Mouse (Mus musculus) heart, embryonic 15.5 days (tissue): ENCODE measurements around the gene Art1. TPM values are rescaled to one million over a fixed set of nuclear protein-coding genes. Genes with fewer than 3 reads are reported as not detected.
A peak's percentile ranks its signal among the peaks of the same experiment; 100 is the strongest.

Source experiments
- ATAC-seq: fragments of 200-750 bp; cut with Nextera tagmentation; replicated peaks from 2 replicates; pipeline ENCODE4 v1.8.0; 2017; ENCODE audit warnings: low read depth, moderate TSS enrichment; ENCODE audit not compliant: insufficient number of reproducible peaks, insufficient read depth, low FRiP score
- H3K27ac ChIP-seq: fragments of 300-500 bp; sonication (generic); 2 replicates; pipeline ENCODE4 v1.5.1; 2015; ENCODE audit warnings: mild to moderate bottlenecking, inconsistent platforms
- H3K27me3 ChIP-seq: fragments of 300-500 bp; sonication (generic); 2 replicates; pipeline ENCODE4 v1.6.1; 2015; ENCODE audit warnings: inconsistent platforms
- H3K36me3 ChIP-seq: fragments of 300-500 bp; sonication (generic); 2 replicates; pipeline ENCODE4 v1.6.1; 2015; ENCODE audit warnings: mild to moderate bottlenecking, inconsistent platforms
- H3K4me1 ChIP-seq: fragments of 300-500 bp; sonication (generic); replicated peaks from 2 replicates; pipeline ENCODE4 v1.6.1; 2015; ENCODE audit warnings: inconsistent platforms
- H3K4me2 ChIP-seq: fragments of 300-500 bp; sonication (generic); 2 replicates; pipeline ENCODE4 v1.6.1; 2015; ENCODE audit warnings: inconsistent platforms, mild to moderate bottlenecking, moderate library complexity
- H3K4me3 ChIP-seq: fragments of 300-500 bp; sonication (generic); 2 replicates; pipeline ENCODE4 v1.5.1; 2015; ENCODE audit warnings: mild to moderate bottlenecking, inconsistent platforms
- H3K9ac ChIP-seq: fragments of 300-500 bp; sonication (generic); 2 replicates; pipeline ENCODE4 v1.6.1; 2015; ENCODE audit warnings: mild to moderate bottlenecking, inconsistent platforms
- H3K9me3 ChIP-seq: fragments of 300-500 bp; sonication (generic); replicated peaks from 2 replicates; pipeline ENCODE4 v1.6.1; 2016; ENCODE audit warnings: inconsistent platforms
- WGBS: fragments of 180-500 bp; shearing (Covaris S2); methylation state at CpG from one replicate; pipeline ENCODE4 v1.1.7; 2015; ENCODE audit warnings: mixed read lengths; 5-methylcytosine and 5-hydroxymethylcytosine counted together
- polyA plus RNA-seq: library from polyadenylated mRNA; unstranded; fragments of >200 nt; fragmentation: Nextera tagmentation; extraction: Ambion mirVana; gene quantifications from 2 replicates; pipeline ENCODE4 v1.2.1, GENCODE M21; 2015

Art1 gene
- 2.8 and 3.0 TPM in 2 replicates for polyA plus RNA-seq

DNA sequence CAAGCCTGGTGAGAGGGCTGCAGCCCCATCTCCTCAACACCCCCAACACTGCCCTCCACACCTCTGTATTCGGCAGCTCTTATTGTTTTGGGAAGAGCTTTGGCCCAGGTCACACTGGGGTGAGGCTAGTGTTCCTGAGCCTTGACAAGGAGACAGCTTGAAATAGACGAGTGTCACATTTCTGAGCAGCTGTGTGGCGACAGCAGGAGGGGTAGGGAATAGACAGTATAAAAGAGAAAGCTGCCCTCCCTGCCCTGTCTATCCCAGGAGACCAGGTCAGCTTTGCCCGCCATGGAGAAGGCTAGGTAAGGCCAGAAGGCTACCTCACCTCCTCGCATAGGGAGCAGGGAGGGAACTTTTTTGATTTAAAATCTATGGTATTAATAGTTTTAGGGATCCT is at the start of gene Art1:
TSS of gene Art1 (plus strand) at position 257 of the 400 bp plus-strand sequence.
- H3K4me3 ChIP-seq, result no peak within 1 kb of the TSS

DNA sequence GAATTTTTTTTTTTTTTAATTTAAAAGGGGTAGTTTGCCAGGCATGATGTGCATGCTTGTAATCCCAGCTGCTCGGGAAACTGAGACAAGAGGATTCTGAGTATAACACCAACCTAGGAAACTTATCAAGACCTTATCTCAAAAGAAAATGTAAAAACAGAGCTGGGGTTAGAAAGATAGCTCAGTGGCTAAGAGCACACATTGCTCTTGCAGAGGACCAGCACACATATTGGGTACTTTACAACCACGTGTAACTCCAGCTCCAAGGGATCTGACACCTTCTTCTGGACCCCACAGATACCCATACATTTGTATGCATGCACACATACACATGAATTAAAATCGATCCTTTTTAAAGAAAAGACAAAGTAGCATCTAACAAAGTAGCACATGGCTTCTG is 40.2 kb upstream of the Art1 start:
- H3K9me3 ChIP-seq, result no peaks in the 10 kb centered on the region
- H3K27ac ChIP-seq, result no peak overlapping the region
- H3K4me2 ChIP-seq, result no peak overlapping the region
- H3K4me1 ChIP-seq, result peaks cover 15% of the 10 kb centered on the region
- no peak overlapping the region for H3K4me3 ChIP-seq
- 70% methylated on average over 3 of the region's 3 CpGs for WGBS
- H3K9ac ChIP-seq, result no peak overlapping the region
- H3K27me3 ChIP-seq, result no peaks in the 10 kb centered on the region
- H3K36me3 ChIP-seq, result peaks cover 11% of the 10 kb centered on the region; the same call in 1 of the 2 replicates
- ATAC-seq, result no peak

More for the DNA sequence above, at the start of gene Art1:
- Histone ChIP-seq H3K27ac (peak within 1 kb of the TSS; percentile 0; the same call in 1 of the 2 replicates), H3K36me3 (no peaks in the 10 kb centered on the region), H3K27me3 (no peaks in the 10 kb centered on the region), H3K9ac (no peak within 1 kb of the TSS), H3K9me3 (no peaks in the 10 kb centered on the region), H3K4me2 (peak within 1 kb of the TSS; percentile 69), H3K4me1 (peaks cover 31% of the 10 kb centered on the region)
- no peak for ATAC-seq
- 50% methylated on average over 5 of the region's 5 CpGs for WGBS

DNA sequence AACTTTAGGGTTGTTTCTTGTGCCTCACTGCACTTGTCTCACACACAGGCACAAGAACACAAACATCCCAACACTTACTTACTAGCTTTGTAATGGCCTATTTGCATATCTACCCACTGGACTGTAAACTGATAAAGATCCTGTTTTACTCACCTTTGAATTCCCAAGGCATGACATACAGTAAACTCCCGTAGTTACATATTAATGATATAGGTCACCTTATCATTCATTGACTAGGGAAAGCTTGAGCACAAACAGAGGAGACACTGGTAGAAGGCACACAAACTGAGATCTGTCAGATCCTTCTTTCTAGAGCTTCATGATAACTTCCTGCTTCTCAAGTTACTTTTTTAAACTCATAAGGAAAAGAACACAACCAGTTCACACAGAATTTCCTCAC is 39.3 kb upstream of the Art1 start:
- WGBS, result 71% methylated on average over 1 of the region's 1 CpGs
- peaks cover 7% of the 10 kb centered on the region; the same call in 1 of the 2 replicates for H3K36me3 ChIP-seq
- H3K9me3 ChIP-seq, result no peaks in the 10 kb centered on the region
- H3K4me1 ChIP-seq, result peaks cover 19% of the 10 kb centered on the region
- no peak overlapping the region for H3K4me3 ChIP-seq
- no peak for ATAC-seq
- no peak overlapping the region for H3K4me2 ChIP-seq
- H3K27me3 ChIP-seq, result no peaks in the 10 kb centered on the region
- no peak overlapping the region for H3K27ac ChIP-seq
- H3K9ac ChIP-seq, result no peak overlapping the region

DNA sequence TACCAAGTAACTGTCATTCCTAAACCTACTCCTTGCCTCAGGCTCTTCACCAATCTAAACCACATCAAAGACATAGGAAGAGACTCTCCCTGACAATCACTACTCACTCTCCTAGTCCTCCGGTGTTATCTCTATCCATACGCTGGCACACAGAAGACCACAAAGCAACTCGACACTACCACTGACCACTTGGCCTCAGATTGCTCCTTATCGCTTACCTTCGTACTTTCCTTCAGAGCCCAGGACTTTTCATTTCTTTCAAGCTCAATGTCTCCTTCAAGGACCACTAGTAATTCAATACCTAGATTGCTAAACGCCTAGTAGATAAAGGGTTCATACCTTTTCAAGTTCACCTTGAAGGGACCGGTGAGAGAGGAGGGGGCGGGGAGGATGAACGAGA is 37.7 kb upstream of the Art1 start:
- ATAC-seq, result no peak
- H3K9me3 ChIP-seq, result no peaks in the 10 kb centered on the region
- H3K27me3 ChIP-seq, result no peaks in the 10 kb centered on the region
- peaks cover 7% of the 10 kb centered on the region; the same call in 1 of the 2 replicates for H3K36me3 ChIP-seq
- H3K4me3 ChIP-seq, result peak overlapping the region; percentile 77
- peaks cover 15% of the 10 kb centered on the region for H3K4me1 ChIP-seq
- WGBS, result 47% methylated on average over 9 of the region's 9 CpGs
- no peak overlapping the region for H3K9ac ChIP-seq
- H3K4me2 ChIP-seq, result peak overlapping the region; percentile 73
- H3K27ac ChIP-seq, result no peak overlapping the region

DNA sequence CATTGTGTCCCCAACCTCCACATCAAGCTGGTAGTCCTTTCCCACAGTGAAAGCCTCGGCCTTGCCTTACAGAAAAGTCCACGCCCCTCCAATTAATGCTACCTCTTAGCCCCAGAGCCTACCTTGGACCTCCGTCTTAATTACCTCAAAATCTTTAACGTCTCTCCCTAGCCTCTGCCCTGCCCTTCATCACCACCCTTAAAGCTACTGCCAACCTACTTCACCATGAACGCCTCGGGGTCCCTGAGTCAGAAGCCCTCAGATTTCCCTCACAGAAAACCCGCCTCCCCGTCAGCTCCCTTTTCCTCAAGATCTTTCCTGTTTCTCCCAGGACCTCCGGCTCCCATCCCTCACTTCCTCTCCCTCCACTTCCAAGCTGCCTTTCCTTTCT is 36.9 kb upstream of the Art1 start:
- ATAC-seq, result no peak
- Histone ChIP-seq H3K27me3 (no peaks in the 10 kb centered on the region), H3K9ac (peak overlapping the region; percentile 74), H3K27ac (peak overlapping the region; percentile 79), H3K4me2 (peak overlapping the region; percentile 73), H3K4me3 (peak overlapping the region; percentile 77), H3K4me1 (peaks cover 15% of the 10 kb centered on the region), H3K9me3 (no peaks in the 10 kb centered on the region), H3K36me3 (peaks cover under 1% of the 10 kb centered on the region; the same call in 1 of the 2 replicates)
- under 1% methylated on average over 9 of the region's 9 CpGs for WGBS

DNA sequence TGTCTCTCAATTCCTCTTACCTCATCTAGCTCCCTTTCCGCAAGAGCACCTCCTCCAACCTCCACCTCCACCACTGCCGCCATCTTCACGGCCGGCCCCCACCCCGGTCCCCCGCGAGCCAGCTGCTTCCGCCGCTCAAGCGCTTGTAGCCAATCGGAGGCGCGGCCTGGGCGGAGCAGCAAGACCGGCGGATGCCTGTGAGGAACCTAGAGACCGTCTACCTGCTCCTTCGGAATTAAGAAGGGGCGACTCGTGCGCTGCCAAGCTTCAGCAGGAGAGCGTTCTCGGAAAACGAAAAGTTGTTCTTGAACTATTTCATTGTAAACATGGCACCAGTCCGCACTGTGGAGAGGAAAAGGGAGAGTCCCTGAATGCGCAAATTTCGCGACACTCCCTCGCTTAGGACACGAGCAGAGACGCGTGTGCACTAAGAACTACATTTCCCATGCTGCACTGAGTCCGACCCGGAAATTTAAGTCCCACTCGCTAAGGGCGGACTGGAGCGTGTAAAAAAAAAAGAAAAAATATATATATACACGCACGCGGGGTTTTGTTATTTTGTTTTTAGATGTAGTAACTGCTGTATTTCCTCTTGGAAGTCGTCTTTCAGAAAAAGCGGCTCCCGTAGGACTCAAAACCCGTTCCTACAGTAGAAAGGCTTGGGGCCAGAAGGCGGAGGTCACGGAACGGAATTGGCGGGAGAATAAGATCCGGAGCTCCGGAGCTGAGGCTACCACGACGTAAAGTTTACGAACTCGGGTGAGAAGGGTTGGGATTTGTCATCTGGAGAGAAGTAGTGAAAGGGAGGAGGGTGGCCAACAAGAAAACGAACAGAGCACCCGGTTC is 36.3 kb upstream of the Art1 start, which contains the start of the genes Rnf121, Xndc1 and Xntrpc:
TSS of gene Rnf121 (minus strand) at position 424 of the 846 bp plus-strand sequence.
TSS of gene Xndc1 (plus strand) at position 466 of the 846 bp plus-strand sequence.
TSS of gene Xntrpc (plus strand) at position 668 of the 846 bp plus-strand sequence.
- peak; percentile 99 for ATAC-seq
- H3K27me3 ChIP-seq, result no peaks in the 10 kb centered on the region
- peak within 1 kb of the TSS; percentile 77 for H3K4me3 ChIP-seq
- peak within 1 kb of the TSS; percentile 73 for H3K4me2 ChIP-seq
- under 1% methylated on average over 56 of the region's 56 CpGs for WGBS
- H3K9ac ChIP-seq, result peak within 1 kb of the TSS; percentile 74
- H3K36me3 ChIP-seq, result no peaks in the 10 kb centered on the region
- peak within 1 kb of the TSS; percentile 79 for H3K27ac ChIP-seq
- H3K9me3 ChIP-seq, result no peaks in the 10 kb centered on the region
- peaks cover 15% of the 10 kb centered on the region for H3K4me1 ChIP-seq

DNA sequence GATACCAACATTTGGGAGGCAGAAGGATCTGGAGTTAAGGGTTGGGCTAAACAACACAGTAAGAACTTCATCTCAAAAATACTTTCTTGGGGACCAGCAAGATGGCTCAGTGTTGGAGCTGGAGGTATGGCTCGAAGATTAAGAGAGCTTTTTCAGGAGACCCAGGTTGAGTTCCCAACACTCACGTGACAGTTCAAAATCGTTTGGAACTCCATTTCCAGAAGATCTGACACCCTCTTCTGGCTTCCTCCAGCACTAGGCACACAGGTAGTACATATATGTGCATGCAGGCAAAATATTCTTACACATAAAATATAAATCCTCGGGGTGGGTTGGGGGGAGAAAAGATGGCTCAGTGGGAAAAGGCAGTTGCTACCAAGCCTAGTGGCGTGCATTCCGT is 35.2 kb upstream of the Art1 start:
- Histone ChIP-seq H3K27ac (peak overlapping the region; percentile 79; the same call in 1 of the 2 replicates), H3K27me3 (no peaks in the 10 kb centered on the region), H3K9me3 (no peaks in the 10 kb centered on the region), H3K4me1 (peaks cover 15% of the 10 kb centered on the region), H3K36me3 (0 out of 2 replicates have a peak, but pooled peaks cover 3% of the 10 kb centered on the region), H3K9ac (peak overlapping the region; percentile 56), H3K4me2 (peak overlapping the region; percentile 73), H3K4me3 (peak overlapping the region; percentile 77)
- no peak for ATAC-seq
- WGBS, result 66% methylated on average over 6 of the region's 6 CpGs

DNA sequence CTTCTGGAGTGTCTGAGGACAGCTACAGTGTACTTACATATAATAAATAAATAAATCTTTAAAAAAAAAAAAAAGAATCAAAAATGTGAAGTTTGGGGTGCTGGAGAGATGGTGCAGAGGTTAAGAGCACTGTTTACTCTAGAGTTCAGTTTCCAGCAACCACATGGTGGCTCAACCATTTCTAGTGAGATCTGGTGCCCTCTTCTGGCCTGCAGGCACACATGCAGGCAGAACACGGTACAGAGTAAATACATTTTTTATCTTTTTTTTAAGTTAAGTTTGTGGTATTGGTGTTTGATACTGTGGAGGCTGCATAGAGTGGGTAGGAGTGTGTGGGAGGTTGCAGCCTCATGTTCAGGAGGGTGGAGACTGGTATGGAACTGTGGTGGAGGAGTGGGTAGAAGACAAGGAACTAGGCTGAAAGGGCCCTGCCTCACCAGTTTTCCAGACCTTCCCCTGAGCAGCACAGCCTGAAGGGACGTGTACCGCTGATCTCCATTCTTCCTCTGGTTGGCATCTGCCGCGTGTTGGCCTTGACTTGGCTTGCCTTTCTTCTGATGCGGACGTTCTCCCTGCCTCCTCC is 24.7 kb upstream of the Art1 start:
- Histone ChIP-seq H3K27me3 (no peaks in the 10 kb centered on the region), H3K4me3 (no peak overlapping the region), H3K27ac (no peak overlapping the region), H3K4me1 (no peaks in the 10 kb centered on the region), H3K9me3 (no peaks in the 10 kb centered on the region), H3K9ac (no peak overlapping the region), H3K4me2 (no peak overlapping the region), H3K36me3 (peaks cover 84% of the 10 kb centered on the region)
- 82% methylated on average over 7 of the region's 7 CpGs for WGBS
- no peak for ATAC-seq

DNA sequence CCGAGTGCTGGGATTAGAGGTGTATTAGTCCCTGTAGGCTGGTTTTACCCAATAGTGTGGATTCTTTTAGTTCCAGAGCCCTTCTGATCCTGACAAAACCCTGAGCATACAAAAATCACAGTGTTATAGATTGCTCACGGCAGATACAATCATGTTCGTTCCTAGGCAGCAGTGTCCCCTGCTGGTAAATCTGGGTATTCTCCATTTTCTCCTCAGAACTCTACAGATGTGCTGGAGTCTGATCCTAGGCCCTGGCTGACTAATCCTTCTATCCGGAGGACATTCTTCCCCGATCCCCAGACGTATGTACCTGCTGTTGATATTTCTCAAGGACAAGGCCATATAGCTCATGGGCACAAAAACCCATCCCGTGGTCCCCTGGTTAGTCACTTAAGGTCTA is 23.0 kb upstream of the Art1 start:
- ATAC-seq, result no peak
- 78% methylated on average over 7 of the region's 7 CpGs for WGBS
- Histone ChIP-seq H3K27ac (no peak overlapping the region), H3K4me3 (no peak overlapping the region), H3K9me3 (no peaks in the 10 kb centered on the region), H3K27me3 (no peaks in the 10 kb centered on the region), H3K4me2 (no peak overlapping the region), H3K9ac (no peak overlapping the region), H3K36me3 (peaks cover 83% of the 10 kb centered on the region), H3K4me1 (no peaks in the 10 kb centered on the region)

DNA sequence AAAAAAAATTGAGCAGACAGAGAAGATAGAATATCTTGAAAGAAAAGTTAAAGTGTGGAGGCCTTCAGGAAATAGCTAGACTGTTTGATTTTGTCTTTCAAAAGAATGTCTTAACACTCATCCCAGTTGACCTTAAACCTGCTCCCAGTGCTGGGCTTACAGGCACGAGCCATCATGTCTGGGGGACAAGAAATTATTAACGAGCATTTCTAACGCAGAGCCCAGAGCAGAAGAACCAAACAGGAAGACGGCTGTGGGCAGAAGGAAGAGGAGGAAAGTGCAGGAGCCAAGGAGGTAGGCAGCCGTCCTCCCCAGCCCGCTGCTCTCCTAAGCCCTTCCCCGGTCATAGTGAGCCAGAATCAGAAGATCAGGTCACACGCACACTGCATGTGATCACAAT is 21.2 kb upstream of the Art1 start:
- no peak overlapping the region for H3K9ac ChIP-seq
- H3K4me2 ChIP-seq, result no peak overlapping the region
- no peak overlapping the region for H3K27ac ChIP-seq
- no peaks in the 10 kb centered on the region for H3K9me3 ChIP-seq
- H3K36me3 ChIP-seq, result peaks cover 69% of the 10 kb centered on the region
- H3K4me1 ChIP-seq, result no peaks in the 10 kb centered on the region
- H3K4me3 ChIP-seq, result no peak overlapping the region
- no peaks in the 10 kb centered on the region for H3K27me3 ChIP-seq
- WGBS, result 84% methylated on average over 8 of the region's 8 CpGs
- ATAC-seq, result no peak

DNA sequence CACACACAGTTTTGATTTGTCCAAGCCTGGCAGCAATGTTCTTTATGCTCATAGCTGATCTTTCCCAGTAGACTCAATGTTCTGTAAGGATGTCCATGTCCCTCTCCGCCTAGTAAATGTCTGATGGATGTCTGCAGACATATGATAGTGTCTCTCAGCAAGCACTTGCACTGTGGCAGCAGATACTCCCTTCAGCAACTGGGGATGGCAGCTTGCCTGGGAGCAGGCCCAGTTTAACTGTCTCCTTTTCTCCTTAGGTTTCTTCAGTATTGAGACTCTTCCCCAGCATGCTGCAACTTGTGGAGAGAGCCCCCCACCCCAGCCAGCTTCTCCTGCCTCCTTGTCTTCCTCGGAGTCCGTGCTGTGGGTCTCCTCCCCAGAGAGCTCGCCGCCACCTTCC is 19.8 kb upstream of the Art1 start:
- Histone ChIP-seq H3K4me1 (no peaks in the 10 kb centered on the region), H3K36me3 (peaks cover 60% of the 10 kb centered on the region), H3K27ac (no peak overlapping the region), H3K4me2 (no peak overlapping the region), H3K9me3 (no peaks in the 10 kb centered on the region), H3K4me3 (no peak overlapping the region), H3K9ac (no peak overlapping the region), H3K27me3 (no peaks in the 10 kb centered on the region)
- WGBS, result 93% methylated on average over 5 of the region's 5 CpGs
- ATAC-seq, result no peak
